Mouse (Mus musculus) bone marrow, adult 2 months (tissue): ENCODE data around the gene Stn1.

Experiments
- CTCF ChIP-seq: fragments of 200-500 bp; IDR thresholded peaks from 2 replicates; pipeline ENCODE4 v1.5.1; 2011; ENCODE audit warnings: low read length, control low read depth; ENCODE audit not compliant: control insufficient read depth, insufficient read depth
- POLR2A ChIP-seq: fragments of 200-500 bp; IDR thresholded peaks from 2 replicates; pipeline ENCODE4 v1.6.1; 2011; ENCODE audit warnings: low read depth, mild to moderate bottlenecking, control low read depth, low read length, borderline replicate concordance; ENCODE audit not compliant: control insufficient read depth

GRCm38 (mm10) chr19:47459214-47459613 is 78.1 kb downstream of the Stn1 start:
- no peak for TF ChIP-seq POLR2A
- no peak for TF ChIP-seq CTCF
